ENCODE assay signal across 25 mouse cellular contexts in the genomic region with DNA sequence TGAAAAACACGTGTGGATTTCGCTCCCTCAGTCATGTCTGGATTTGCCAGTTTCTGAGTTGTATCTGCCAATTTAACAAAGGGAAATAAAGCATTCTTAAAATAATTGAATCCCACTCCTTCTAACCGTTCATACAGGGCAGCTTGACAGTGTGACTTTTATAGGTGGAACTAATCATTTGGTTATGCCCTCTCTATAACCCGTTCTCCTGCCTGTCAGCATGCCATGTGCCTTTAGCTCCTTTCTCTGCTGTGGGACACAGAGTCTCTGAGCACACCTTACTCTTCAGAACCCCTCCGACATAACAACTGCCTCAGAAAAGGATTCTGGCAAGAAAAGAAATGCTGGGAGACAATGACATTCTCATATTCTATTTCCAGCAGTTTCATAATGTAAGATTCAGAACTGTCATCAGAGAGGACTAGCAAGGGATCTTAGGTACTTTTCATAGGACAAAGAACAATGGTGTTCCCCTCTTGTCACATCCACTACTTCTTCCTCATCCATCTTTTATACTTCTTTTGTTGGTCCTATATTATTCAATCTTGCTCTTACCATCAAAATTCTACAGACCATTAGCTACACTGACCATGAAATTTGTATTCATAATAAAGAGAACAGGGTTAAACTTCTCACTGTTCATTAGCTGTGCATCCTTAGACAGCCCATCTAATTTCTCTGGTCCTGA. TPM values are rescaled to one million over a fixed set of nuclear protein-coding genes. Genes with fewer than 3 reads are reported as not detected.
DNase-seq lines count a peak whose midpoint lies in the region; ATAC-seq and TF ChIP-seq lines count a peak whose summit lies in the region.
"Had no signal": no experiment of that assay in that cellular context is flagged by ENCODE, and none has a peak within 500 bp of the region (broad histone marks: within the 10 kb centered on the region; RNA-seq: fewer than 3 reads in every experiment).

No protein-coding gene starts in this region.

- H3K4me3 ChIP-seq in forebrain, postnatal 0 days (ENCODE audit: low read depth, low read length) = no peak overlapping the region
- H3K4me3 ChIP-seq in forebrain, embryonic 15.5 days = no peak overlapping the region
- no peak overlapping the region for H3K4me3 ChIP-seq in neural tube, embryonic 12.5 days
- H3K4me3 ChIP-seq in midbrain, embryonic 12.5 days = no peak overlapping the region
- no peak overlapping the region for H3K4me3 ChIP-seq in neural tube, embryonic 14.5 days (ENCODE audit: low read depth, low read length)
- H3K4me3 ChIP-seq: forebrain, embryonic 10.5 days; stomach, embryonic 15.5 days had no signal

- H3K4me1 ChIP-seq in forebrain, postnatal 0 days (ENCODE audit: insufficient read depth) = no peaks in the 10 kb centered on the region
- H3K4me1 ChIP-seq in forebrain, embryonic 15.5 days = no peaks in the 10 kb centered on the region
- H3K4me1 ChIP-seq in neural tube, embryonic 12.5 days = no peaks in the 10 kb centered on the region
- H3K4me1 ChIP-seq in midbrain, embryonic 12.5 days = no peaks in the 10 kb centered on the region
- H3K4me1 ChIP-seq in neural tube, embryonic 14.5 days (ENCODE audit: control insufficient read depth, insufficient read depth, low read length) = no peaks in the 10 kb centered on the region
- H3K4me1 ChIP-seq: forebrain, embryonic 10.5 days; stomach, embryonic 15.5 days had no signal

- TF ChIP-seq CTCF in forebrain, postnatal 0 days (IDR thresholded peaks at IDR 0.05; ENCODE audit: low read depth) = no peak

- H3K36me3 ChIP-seq in forebrain, postnatal 0 days (ENCODE audit: insufficient read depth) = no peaks in the 10 kb centered on the region
- no peaks in the 10 kb centered on the region for H3K36me3 ChIP-seq in forebrain, embryonic 15.5 days
- no peaks in the 10 kb centered on the region for H3K36me3 ChIP-seq in neural tube, embryonic 12.5 days
- H3K36me3 ChIP-seq in midbrain, embryonic 12.5 days = no peaks in the 10 kb centered on the region
- H3K36me3 ChIP-seq in neural tube, embryonic 14.5 days (ENCODE audit: control insufficient read depth, insufficient read depth, low read length) = no peaks in the 10 kb centered on the region
- H3K36me3 ChIP-seq: forebrain, embryonic 10.5 days; G1E; stomach, embryonic 15.5 days had no signal

- H3K9ac ChIP-seq in forebrain, postnatal 0 days = no peak overlapping the region
- no peak overlapping the region for H3K9ac ChIP-seq in forebrain, embryonic 15.5 days (replicated peaks)
- H3K9ac ChIP-seq in neural tube, embryonic 12.5 days = no peak overlapping the region
- no peak overlapping the region for H3K9ac ChIP-seq in midbrain, embryonic 12.5 days (replicated peaks)
- no peak overlapping the region for H3K9ac ChIP-seq in neural tube, embryonic 14.5 days (replicated peaks; ENCODE audit: low read depth, low read length)
- H3K9ac ChIP-seq: liver, postnatal 0 days; stomach, embryonic 15.5 days had no signal

- no peak for DNase-seq in forebrain, postnatal 0 days
- no peak for DNase-seq in neural tube, embryonic 10.5 days (ENCODE audit: extremely low spot score, low spot score)
- DNase-seq in liver = no peak
- DNase-seq in adipocyte (ENCODE audit: low spot score) = no peak
- DNase-seq: adrenal gland, postnatal 14 days; cerebellum, adult 2 months; cerebellum, postnatal 36 days; heart, adult 11 months; heart, postnatal 36 days; kidney, adult 18-20 months; liver, postnatal 0 days; right cerebral cortex, postnatal 14 days had no signal

- WGBS in forebrain, postnatal 0 days = 76% methylated on average over 5 of the region's 5 CpGs
- 81% methylated on average over 5 of the region's 5 CpGs for WGBS in forebrain, embryonic 15.5 days
- WGBS in neural tube, embryonic 12.5 days = 25% methylated on average over 5 of the region's 5 CpGs
- WGBS in midbrain, embryonic 12.5 days = 56% methylated on average over 5 of the region's 5 CpGs
- WGBS in neural tube, embryonic 14.5 days = 24% methylated on average over 5 of the region's 5 CpGs

- no peaks in the 10 kb centered on the region for H3K9me3 ChIP-seq in forebrain, postnatal 0 days (ENCODE audit: low read length)
- no peaks in the 10 kb centered on the region for H3K9me3 ChIP-seq in forebrain, embryonic 15.5 days
- no peaks in the 10 kb centered on the region for H3K9me3 ChIP-seq in neural tube, embryonic 12.5 days
- no peaks in the 10 kb centered on the region for H3K9me3 ChIP-seq in midbrain, embryonic 12.5 days
- H3K9me3 ChIP-seq in neural tube, embryonic 14.5 days (ENCODE audit: control insufficient read depth, low read length) = no peaks in the 10 kb centered on the region
- H3K9me3 ChIP-seq: forebrain, embryonic 10.5 days; stomach, embryonic 15.5 days had no signal

- H3K4me2 ChIP-seq in forebrain, postnatal 0 days (ENCODE audit: low read depth) = no peak overlapping the region
- no peak overlapping the region for H3K4me2 ChIP-seq in forebrain, embryonic 15.5 days (replicated peaks)
- no peak overlapping the region for H3K4me2 ChIP-seq in neural tube, embryonic 12.5 days (replicated peaks)
- H3K4me2 ChIP-seq in midbrain, embryonic 12.5 days (replicated peaks) = no peak overlapping the region
- no peak overlapping the region for H3K4me2 ChIP-seq in neural tube, embryonic 14.5 days (ENCODE audit: low read depth, low read length)
- H3K4me2 ChIP-seq: stomach, embryonic 15.5 days had no signal

- no peaks in the 10 kb centered on the region for H3K27me3 ChIP-seq in forebrain, postnatal 0 days (ENCODE audit: insufficient read depth, low read length)
- no peaks in the 10 kb centered on the region for H3K27me3 ChIP-seq in forebrain, embryonic 15.5 days
- H3K27me3 ChIP-seq in neural tube, embryonic 12.5 days (replicated peaks) = no peaks in the 10 kb centered on the region
- H3K27me3 ChIP-seq in midbrain, embryonic 12.5 days = no peaks in the 10 kb centered on the region
- H3K27me3 ChIP-seq in neural tube, embryonic 14.5 days (ENCODE audit: control insufficient read depth, insufficient read depth, low read length) = no peaks in the 10 kb centered on the region
- H3K27me3 ChIP-seq: stomach, embryonic 15.5 days had no signal

- no peak for ATAC-seq in forebrain, postnatal 0 days
- ATAC-seq in forebrain, embryonic 15.5 days (replicated peaks) = no peak
- peak; percentile 85 for ATAC-seq in neural tube, embryonic 12.5 days (ENCODE audit: low FRiP score, low read depth)
- ATAC-seq in midbrain, embryonic 12.5 days (ENCODE audit: low FRiP score, low read depth) = peak; percentile 76; the same call in 1 of the 2 replicates
- peak; percentile 54; the same call in 1 of the 2 replicates for ATAC-seq in neural tube, embryonic 14.5 days (ENCODE audit: low read depth)
- ATAC-seq: activated CD4-positive, CD25-positive, alpha-beta regulatory T cell, adult 4 months; liver, postnatal 0 days had no signal

- 0 out of 2 replicates have a peak overlapping the region, but pooled peaks have one; percentile 21 for H3K27ac ChIP-seq in forebrain, postnatal 0 days (ENCODE audit: low read depth, low read length)
- no peak overlapping the region for H3K27ac ChIP-seq in forebrain, embryonic 15.5 days (replicated peaks)
- H3K27ac ChIP-seq in neural tube, embryonic 12.5 days = no peak overlapping the region
- no peak overlapping the region for H3K27ac ChIP-seq in midbrain, embryonic 12.5 days (replicated peaks)
- no peak overlapping the region for H3K27ac ChIP-seq in neural tube, embryonic 14.5 days (ENCODE audit: low read depth, low read length)
- H3K27ac ChIP-seq: forebrain, embryonic 10.5 days; kidney, postnatal 0 days; stomach, embryonic 15.5 days had no signal

RNA-seq across cellular contexts. Expression of gene Serpinb2, which starts 18.3 kb away (rescaled TPM):
- total RNA-seq in forebrain, postnatal 0 days (2014; rRNA removed) = 0.10 and 0.85 TPM in 2 replicates
- 0.17 and 0.20 TPM in 2 replicates for polyA plus RNA-seq in forebrain, postnatal 0 days (2015; fragmentation: Nextera tagmentation; extraction: Ambion mirVana)
- 0.29 and 0.33 TPM in 2 replicates for polyA plus RNA-seq in forebrain, embryonic 15.5 days (2015; fragmentation: Nextera tagmentation; extraction: Ambion mirVana)
- 0.62 TPM in 1 of 2 replicates, not detected in the other for polyA plus RNA-seq in neural tube, embryonic 12.5 days (2016; fragmentation: Nextera tagmentation; extraction: Ambion mirVana)
- not detected in 2 replicates for polyA plus RNA-seq in midbrain, embryonic 12.5 days (2016; fragmentation: Nextera tagmentation; extraction: Ambion mirVana)
- 0.09 and 0.24 TPM in 2 replicates for polyA plus RNA-seq in neural tube, embryonic 14.5 days (2014; fragmentation: Nextera tagmentation; extraction: Ambion mirVana)
- total RNA-seq: G1E; gastrocnemius, adult 8-10 months; layer of hippocampus, postnatal 14 days; liver, adult 2 months had no signal
- polyA plus RNA-seq: activated CD4-positive, CD25-positive, alpha-beta regulatory T cell, adult 4 months; forebrain, embryonic 10.5 days; heart, embryonic 14.5 days; kidney, postnatal 0 days; liver, adult 2 months had no signal

Comparison
In these comparisons a context has a peak if more than half of its experiments do, and no peak if none do; other contexts are left out.
1. ATAC-seq: peak in neural tube, embryonic 12.5 days (single experiment), midbrain, embryonic 12.5 days (single experiment) and neural tube, embryonic 14.5 days (single experiment); none in forebrain, postnatal 0 days (single experiment) and forebrain, embryonic 15.5 days (single experiment).